Mouse (Mus musculus) liver, adult 2 months (tissue): Measurements from ENCODE around the gene Pfdn6.

ENCODE experiments used
- CTCF ChIP-seq: fragments of 200-500 bp; IDR thresholded peaks from 2 replicates; pipeline ENCODE4 v1.5.1; 2011; ENCODE audit warnings: low read depth, low read length, control low read depth
- POLR2A ChIP-seq: fragments of 200-500 bp; IDR thresholded peaks from 2 replicates; pipeline ENCODE4 v1.6.1; 2011; ENCODE audit warnings: low read length, control low read depth; ENCODE audit not compliant: insufficient read depth; ENCODE audit errors: extremely low read depth

GRCm38 (mm10) chr17:33924577-33925283, 15.4 kb downstream of the Pfdn6 start:
- peak; percentile 59 for TF ChIP-seq CTCF
- TF ChIP-seq POLR2A: no peak
